Mouse (Mus musculus) adrenal gland (tissue): ENCODE measurements around the gene Banp.

Source experiments
- intact Hi-C: fragments of 180-260 bp; cut with DNase I; formaldehyde crosslinking; loops from one replicate; pipeline ENCODE4 v1.15.1; 2025

Banp gene

DNA sequence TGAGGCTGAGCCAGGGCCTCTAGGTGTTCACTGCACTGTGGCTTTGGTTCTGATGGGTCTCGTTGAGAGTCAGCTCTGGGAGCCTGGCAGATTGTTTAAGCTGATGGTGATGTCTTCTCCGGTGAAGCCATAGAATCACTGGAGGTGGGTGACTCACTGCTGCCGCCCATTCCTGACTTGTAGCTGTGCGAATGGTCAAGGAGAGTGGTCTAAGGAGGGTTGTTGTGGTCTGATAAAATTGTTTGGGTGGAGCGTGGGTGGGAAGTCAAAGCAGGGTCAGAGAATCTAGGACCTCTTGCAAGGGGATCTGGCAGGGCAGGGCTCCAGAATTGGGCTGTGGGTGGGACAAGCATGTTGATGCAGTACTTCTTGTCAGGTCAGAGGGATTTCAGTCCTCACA, 61.1 kb downstream of the Banp start:
- intact Hi-C loops = no loop called here

DNA sequence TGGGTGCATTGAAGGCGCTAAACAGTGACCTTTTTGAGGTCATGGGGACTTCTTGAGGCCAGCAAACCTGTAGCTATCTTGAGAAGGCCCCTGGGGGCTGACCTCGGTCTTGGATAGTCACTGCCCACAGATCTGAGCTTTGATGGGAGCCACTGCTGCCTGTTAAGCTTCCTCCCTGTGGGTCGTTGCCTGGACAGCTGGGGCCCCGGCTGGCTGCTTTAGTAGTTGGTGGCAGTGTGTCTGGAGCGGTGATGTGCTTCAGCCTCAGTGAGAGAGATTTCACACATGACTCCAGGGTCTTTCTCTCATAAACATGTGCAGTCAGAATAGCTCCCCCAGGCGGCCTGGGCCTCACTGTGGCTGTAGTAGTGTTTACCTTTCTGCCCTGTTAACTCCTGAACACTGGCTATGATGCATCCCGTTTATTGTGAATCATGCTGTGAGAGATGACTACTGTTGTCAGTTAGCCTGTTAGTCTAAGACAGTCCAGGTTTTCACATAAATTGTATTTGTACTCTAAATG, 61.6 kb downstream of the Banp start:
- intact Hi-C loops = no loop called here

DNA sequence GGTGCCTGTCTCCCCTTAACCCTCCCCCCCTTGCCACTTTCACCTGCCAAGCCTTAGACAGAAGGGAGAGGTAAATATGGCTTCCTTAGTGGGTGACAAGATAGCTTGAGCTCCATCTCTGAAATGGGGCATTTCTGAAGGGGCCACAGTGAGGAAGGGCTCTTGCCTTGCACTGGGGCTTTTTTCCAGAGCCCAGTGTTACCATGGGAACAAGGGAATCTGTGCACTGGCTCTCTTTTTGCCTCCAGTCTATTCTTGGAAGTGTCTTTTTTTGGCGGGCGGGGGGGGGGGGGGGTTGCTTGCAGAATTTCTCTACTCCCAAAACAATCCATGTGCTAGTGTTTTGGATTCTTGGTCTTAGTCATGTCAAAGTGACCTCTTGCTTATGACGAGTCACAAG, 65.1 kb downstream of the Banp start:
- intact Hi-C loops = no loop called here

DNA sequence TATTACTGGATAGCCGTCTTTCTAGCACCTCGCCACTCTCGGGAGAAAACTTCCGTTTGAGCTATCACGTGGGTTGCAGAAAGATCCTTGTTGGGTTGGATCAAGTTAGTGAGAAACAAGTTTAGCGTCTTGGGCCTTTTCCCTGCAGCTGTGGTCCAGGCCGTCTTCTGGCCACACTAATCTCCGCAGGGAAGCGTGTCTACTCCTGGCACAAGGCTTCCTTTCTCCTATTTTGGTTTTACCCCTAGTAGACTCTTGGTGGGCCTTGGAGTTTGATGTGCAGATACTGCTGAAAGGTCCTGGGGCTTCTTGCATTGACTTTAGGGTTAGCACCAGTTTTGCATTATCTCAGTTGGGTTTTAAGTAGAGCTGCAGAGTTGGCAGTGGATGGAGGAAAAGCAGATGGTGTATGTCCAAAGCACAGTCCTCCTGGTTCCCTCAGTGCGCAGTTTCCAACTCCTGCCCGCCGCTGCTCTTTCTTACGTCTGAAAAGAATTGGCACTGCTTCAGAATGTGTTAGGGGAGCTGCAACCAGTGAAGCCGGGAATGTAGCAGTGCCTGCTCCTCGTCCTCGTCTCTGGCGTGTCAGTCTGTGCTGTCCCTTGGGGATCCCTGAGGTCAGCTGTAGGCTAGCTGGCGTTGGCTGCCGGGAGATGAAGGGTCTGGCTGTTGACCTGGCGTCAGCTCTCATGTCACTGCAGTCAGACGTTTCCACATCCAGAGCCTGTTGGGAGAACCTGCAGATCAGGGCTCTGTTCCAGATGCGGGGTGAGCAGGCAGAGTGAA, 68.7 kb downstream of the Banp start:
- intact Hi-C loops = no loop called here

DNA sequence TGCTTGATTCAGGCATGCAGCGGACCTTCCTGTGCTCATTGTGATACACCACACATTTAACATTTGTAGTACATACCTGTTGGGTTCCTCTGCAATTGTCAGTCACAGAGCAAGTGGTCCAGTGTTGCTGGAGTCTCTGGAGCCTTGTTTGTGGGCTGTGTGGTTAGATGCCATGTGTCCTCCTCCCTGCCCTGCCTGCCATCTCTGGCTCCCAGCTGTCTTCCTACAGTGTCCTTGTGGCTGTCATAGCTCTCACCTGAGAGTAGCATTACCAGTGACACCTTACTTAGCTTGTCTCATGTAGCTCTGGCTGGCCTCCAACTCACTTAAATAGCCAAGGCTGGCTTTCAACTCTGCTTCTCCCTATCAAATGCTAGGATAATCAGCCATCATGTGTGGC, 69.6 kb downstream of the Banp start:
- intact Hi-C loops = no loop called here

DNA sequence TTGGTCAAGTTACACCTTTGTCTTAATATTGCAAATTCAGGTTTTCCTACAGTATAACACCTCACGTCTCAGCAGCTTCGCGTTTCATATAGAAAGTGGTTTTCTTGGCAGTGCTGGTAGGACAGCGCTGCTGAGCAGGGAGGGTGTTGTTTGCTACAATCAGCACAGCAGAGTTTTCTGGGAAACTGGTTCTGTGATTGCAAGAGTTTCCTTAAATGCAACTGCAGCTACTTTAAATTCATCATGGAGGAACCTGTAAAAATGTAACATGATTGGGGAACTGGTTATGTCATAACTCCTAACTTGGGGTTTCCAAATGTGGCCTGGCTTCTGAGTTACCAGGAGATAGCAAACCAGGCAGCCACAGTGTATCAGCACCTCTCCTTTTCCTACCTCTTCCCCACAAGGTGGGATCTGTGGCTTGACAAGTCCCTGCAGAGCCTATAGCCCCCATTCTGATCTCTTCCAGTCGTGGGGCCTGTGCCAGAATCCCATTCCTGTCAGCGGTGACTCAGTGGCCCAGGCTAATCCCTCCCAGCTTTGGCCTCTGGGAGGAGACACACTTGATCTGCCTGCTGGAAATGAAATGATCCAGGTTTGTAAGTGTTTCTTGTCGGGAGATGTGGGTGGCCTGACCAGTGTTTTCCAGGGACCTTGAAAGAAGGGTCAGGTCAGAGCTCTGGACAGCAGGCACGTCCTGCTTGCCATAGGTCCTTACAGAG, 70.7 kb downstream of the Banp start:
- intact Hi-C loops = no loop called here

DNA sequence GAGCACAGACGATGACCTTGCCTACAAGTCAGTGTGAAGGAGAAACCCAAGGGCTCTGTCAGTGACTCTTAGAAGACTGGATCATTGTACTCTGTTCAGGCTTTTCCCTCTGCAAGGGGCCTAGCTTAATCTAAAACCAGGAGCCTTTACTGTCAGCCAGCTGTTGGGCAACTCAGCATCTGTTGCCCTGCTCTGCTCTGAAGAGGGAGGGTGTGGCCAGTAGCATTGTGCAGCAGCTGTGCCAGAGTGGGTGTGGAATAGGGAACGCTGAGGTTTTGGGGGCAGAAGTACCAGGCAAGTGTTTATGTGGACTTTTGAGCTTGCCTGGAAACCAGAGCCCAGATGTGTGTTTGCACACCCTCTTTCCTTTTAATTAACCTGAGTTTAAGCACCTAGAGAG, 72.2 kb downstream of the Banp start:
- intact Hi-C loops = no loop called here

DNA sequence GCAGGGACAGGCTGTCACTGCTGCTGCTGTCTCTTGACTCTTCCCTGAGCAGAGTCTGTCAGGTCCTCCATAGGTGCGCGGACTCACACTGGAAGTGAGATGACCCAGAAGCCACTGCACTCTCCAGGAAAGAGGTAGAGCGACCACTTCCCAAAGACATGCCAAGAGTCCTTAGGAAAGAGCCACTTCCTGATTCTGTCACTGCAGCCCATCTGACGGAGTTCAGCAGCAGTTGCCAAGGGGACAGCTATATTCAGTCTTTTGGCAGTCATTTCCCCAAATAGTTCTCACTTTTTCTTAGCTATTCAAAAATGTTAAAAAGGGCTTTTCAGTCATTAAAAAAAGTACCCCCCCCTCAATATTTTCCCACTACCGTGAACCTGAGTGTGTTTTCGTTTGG, 72.7 kb downstream of the Banp start:
- intact Hi-C loops = no loop called here

DNA sequence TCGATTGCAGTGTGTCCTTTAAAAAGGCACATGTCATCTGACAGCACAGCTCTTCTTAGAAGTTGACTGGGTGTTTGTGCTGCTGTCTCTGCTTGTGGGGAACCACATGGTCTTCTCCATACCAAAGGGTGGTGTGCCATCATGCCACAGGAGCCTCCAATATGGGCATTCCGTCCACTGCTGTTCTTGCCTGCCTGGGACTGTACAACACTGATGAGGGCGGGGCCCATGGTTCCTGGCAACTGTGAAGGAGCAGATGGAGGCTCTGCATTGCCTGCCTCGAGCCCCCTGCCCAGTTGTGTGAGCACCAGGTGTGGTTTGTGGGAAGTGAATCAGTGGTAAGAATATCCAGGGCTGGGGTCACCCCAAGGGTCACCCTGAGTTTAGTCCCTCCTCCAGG, 73.2 kb downstream of the Banp start:
- intact Hi-C loops = no loop called here

DNA sequence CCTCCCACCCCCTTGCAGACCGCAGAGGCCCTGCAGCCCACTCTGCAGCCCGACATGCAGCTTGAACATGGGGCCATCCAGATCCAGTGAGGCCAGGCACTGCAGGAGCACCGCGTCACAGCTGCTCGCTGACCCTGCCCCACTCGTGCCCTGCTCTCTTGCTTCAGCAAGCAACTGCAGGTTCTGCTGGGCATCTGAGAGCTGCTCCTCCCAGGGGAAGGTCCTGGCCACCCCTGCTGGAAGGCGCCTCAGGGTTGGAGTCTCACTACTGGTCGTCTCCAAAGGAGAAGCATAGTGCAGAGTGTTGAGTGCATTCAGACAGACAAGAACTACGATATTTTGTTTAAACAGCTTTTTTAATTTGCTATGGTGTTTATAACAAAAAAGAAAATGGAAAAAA, 76.0 kb downstream of the Banp start:
- intact Hi-C loops = no loop called here

DNA sequence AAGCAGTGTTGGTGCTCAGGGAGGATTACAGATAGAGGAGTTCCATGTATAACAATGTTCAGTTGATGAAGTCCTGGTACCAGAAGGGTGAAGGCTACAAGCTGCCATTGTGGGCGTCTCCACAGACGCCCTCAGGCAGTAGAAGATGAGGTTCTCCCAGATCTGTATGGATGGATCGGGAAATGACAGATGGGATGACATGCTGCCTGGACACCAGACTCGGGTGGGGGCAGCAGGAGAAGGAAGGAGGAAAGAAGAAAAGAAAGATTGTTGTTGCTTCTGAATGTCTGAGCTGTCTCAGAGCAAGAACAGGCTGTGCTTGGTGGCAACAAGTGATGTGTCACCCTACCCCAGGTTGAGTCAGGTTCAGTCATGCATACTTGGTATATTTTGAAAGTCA, 78.6 kb downstream of the Banp start:
- intact Hi-C loops = no loop called here

DNA sequence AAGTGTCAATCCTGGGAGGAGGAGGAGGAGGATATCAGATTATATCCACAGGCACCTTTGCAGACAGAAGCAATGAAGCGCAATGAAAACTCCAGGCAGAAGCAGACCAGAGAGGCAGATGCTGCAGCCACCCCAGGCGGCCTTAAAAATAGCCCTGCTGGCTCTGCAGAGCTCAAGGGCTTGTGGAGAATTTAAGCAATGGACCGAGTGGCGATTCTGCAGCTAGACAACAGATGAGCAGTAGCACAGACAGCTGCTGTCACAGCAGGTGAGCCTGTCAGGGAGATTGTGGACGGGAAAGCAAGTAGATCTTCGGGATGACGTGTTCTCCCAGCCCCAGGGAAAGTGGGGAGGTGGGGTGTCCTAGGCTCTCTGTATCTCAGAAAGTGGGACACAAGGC, 81.4 kb downstream of the Banp start:
- intact Hi-C loops = no loop called here

DNA sequence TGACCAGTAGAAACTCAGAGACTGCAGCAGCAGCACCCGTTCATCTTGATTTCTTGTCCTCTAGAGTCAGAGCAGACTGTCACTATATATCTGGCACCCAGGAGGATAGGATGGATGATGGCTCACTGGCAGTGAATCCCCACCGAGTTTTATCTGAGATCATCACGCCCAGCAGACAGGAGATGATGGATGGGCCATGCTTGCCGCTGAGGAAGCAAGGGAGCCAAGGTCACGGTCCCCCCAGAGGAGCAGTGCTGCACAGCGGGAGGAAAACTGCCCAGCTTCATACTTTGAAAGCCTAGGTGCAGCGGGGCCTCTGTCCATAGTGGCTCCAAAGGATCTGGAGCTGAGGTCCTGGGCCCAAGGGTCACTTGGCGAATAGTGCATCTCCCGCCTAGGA, 83.2 kb downstream of the Banp start:
- intact Hi-C loops = no loop called here

DNA sequence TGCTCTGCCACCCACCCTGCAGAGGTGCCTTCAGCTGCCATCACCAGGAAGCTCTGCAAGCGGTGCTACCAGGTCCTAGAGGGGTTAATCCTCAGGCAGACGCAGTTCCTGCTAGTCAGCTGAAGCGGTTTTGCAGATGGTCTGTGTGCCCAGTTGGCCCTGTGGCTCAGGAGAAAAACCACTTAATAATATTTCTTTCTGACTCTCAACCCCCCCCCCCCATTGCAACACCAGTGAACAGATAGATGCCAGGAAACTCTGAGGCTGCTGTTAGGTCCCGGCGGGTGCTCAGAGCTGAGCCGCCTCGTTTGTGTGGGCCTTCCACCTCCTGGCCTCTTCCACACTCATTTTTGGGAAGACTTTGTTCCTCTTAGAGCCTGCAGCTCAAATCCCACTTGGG, 86.0 kb downstream of the Banp start:
- intact Hi-C loops = no loop called here

DNA sequence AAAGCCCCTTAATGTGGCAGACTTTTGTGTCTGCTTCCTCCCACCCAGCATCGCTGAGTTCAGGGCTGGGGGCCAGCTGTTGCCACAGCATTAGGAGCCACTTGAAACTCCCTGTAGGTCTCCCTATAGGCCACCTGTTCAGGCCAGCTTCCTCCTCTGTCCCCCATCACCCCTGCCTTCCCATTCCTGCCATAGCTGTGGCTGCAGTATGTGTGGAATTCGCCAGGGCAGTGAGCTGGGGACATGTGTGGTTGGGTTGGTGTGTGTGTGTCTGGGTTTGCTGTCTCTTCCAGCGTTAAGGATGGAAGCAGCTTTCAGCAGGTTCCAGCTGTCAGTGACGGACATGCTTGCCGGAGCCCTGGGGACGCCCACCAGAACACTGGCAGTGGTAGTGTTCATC, 86.8 kb downstream of the Banp start:
- intact Hi-C loops = no loop called here

DNA sequence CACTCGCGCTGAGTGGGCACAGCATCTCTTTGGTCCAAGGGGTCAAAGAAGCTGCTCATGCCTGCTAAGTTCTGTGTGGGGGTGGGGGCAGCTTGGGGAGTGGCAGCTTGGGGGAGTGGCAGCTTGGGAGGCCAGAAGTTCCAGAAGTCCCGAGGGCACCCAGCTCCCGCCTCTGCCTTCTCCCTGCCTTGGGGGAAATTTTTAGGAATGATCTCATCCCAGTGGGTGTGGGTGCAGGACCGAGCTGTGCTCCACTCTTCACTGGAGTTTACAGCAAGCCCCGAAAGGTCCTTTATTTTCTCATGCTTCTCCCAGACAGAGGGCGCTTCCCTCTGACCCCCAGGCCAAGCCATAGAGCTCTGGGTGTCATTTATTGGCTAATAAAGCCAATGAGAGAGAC, 87.7 kb downstream of the Banp start:
- intact Hi-C loops = no loop called here

DNA sequence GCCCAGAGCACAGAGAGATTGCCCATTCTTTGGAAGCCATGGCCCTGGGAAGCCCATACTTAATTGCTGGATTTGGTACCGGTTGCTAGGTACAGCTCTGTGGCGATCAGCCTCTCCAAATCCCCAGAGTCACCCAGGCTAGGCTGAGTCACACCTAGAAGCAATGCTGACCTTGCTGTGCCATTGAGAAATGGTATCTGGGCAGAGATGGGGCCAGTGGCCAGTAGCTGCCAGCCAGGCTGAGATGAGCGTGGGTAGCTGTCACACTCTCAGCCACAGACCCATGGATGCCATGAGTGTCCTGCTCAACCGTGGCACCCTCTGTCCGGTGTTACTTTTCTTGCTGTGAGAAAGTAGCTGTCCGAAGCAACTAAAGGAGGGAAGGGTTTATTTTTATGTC, 88.5 kb downstream of the Banp start:
- intact Hi-C loops = no loop called here

DNA sequence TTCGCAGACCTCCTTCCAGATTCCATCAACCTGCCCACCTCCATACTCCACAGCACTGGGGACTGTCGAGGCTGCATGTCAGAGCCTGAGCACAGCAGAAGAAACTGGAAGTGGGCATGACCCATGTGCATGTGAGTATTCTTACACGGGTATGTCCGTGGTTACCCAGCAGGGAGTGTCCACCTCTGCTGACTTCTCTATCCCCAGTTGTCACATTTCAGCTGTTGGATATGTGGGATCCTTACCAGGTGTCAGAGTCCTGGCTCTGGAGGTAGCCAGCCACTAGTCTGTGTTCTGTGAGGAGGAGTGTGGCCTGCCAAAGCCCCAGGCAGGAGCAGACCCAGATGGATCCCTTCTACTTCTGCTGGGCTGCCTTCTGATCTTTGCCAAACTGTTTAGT, 89.9 kb downstream of the Banp start:
- intact Hi-C loops = no loop called here

DNA sequence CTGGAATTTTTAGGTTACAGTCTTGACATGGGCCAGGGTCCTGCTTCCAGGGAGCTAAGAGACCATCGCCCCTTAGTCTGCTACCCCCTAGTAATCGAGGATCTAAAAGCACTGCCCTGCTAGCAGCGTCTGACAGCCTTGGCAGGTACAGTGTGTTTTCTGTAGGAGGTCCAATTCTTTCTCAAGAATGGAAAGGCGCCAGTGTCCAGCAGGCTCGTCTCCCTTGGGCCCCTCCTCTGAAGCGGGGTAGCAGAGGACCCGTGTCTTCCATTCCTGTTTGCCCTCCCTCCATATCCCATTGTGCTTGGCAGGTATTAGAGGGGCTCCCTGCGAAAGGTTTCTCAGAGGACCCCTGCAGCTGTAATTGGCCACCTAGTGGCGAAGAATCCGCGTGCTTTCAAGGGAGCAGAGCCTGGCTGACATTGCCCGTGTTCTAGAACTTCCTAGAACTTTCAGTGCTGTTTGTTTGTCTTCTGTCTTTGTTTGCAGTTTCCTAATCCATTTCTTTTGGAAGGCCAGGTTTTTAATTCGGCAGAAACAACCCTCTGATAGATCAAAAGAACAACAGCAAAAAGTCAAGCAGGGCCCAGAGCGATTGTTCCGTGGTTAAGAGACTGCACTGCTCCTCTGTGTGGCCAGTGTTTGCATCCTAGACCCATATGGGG, 97.8 kb downstream of the Banp start:
- intact Hi-C loops = no loop called here

DNA sequence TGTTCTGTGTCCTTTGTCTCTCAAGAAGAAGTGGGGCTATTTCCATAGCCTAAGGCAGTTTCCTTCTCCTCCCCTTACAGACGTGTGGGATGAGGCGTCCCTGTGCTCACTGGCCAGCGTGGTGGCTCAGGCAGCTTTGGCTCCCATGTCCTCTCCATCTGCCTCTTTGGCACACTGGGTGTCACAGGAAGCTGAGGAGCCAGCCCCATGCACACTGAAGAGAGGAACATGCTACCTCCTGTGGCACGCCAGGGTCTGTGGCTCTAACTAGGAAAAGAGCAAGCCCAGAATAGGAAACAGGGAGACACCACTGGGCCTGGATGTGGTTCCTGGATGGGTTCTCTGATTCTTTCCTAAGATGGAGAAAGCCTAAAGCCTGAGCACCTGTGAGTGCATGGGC, 99.7 kb downstream of the Banp start:
- intact Hi-C loops = no loop called here

DNA sequence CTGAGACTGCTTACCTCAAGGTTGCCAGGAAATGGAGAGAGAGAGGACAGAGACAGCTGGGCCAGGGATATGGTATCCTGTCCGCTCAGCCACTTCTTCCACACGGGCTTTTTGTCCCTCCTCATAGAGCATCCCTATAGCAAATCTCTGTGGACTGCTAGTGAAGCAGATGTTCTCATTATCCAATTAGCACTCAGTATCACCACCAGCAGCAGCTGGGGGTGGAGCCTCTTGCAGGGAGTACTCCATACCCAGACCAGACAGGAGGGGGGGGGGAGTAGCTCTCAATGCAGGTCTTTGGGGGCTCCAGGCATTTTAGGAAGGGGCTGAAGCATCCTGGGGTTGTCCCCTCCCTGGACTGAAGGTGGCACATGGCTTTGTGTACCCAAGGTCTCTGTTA, 100.4 kb downstream of the Banp start:
- intact Hi-C loops = no loop called here

DNA sequence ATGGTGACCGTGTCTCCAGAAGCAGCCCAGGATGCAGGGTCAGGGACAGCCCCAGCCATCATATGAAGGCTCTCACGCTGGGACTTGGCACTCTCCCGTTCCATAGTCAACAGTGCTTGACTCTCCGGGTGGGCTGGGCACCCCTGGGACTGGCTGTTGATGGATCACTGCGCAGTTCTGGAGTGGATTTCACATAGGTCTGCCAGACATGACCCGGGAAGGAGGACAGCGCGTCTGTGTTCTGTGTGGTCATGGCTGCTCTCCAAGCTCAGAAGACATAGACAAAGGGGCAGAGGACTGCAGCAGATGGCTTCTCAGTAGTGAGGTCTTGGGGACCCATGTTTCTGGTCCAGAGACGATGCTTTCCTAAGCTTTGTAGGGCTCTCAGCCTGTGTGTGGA, 101.1 kb downstream of the Banp start:
- intact Hi-C loops = no loop called here
